Mouse (Mus musculus): Measurements from ENCODE around the gene Sri. TPM values are rescaled to one million over a fixed set of nuclear protein-coding genes. Genes with fewer than 3 reads are reported as not detected.
A peak's percentile ranks its signal among the peaks of the same experiment; 100 is the strongest.

The Sri gene
- polyA plus RNA-seq, 1 experiment from 2014 or later, result 327 TPM

DNA sequence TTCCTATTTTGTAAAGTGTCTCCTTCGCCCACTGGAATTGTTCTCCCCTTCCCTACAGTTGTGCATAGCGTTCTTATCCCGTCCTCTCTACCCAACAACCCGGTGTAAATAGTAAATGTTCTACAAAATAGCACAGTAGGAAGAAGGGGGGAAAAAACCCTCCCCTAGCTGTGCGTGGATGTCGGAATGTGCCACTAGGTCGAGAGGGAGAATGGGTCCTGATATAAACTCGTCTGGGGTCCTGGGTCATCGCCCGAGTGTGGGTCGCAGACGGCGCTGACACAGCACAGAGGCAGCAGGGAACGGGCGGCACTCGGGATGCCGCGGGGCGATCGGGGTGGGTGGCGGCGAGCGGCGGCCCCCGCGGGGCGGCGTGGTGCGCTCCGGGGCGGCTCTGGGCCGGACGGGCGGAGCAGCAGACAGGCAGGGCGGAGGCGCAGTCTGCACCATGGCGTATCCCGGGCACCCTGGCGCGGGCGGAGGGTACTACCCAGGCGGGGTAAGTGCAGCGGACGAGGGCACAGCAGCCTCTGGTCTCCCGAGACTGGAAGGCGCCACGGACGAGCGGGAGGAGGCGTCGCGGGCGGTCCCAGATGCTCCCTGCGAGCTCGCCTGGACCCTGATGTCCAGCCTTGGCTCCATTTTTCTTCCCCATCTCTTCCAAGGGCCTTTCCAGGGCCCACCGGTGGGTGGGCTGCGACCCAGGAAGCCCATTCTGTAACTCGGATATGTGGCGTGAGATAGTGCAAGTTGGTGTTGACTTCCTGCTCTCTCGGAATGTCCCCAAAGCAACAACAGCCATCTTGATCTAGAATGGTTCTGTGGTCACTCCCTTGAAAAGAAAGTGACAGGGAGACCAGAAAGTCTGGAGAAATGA lies 10.5 kb downstream of the Sri start:
- Histone ChIP-seq H3K4me3 (ENCODE audit: low read length) (peak overlapping the region; percentile 87), H3K9ac (ENCODE audit: low read depth, low read length) (peak overlapping the region; percentile 94), H3K4me2 (ENCODE audit: low read depth, low read length) (peak overlapping the region; percentile 76), H3K27me3 (replicated peaks; ENCODE audit: control insufficient read depth, insufficient read depth, low read length) (no peaks in the 10 kb centered on the region), H3K4me1 (ENCODE audit: control insufficient read depth, insufficient read depth, low read length) (peaks cover 9% of the 10 kb centered on the region), H3K27ac (ENCODE audit: low read length) (peak overlapping the region; percentile 90), H3K9me3 (ENCODE audit: control insufficient read depth, low read length) (no peaks in the 10 kb centered on the region), H3K36me3 (ENCODE audit: control insufficient read depth, insufficient read depth, low read length) (peaks cover 11% of the 10 kb centered on the region)
- ATAC-seq, result peak; percentile 98
- under 1% methylated on average over 60 of the region's 60 CpGs for WGBS

GRCm38 (mm10) chr5:8057018-8057323 lies 11.1 kb downstream of the Sri start:
- peaks cover 9% of the 10 kb centered on the region for H3K4me1 ChIP-seq (ENCODE audit: control insufficient read depth, insufficient read depth, low read length)
- no peaks in the 10 kb centered on the region for H3K27me3 ChIP-seq (replicated peaks; ENCODE audit: control insufficient read depth, insufficient read depth, low read length)
- H3K9ac ChIP-seq (ENCODE audit: low read depth, low read length), result peak overlapping the region; percentile 94
- H3K4me3 ChIP-seq (ENCODE audit: low read length), result peak overlapping the region; percentile 87
- ATAC-seq, result peak; percentile 27
- H3K4me2 ChIP-seq (ENCODE audit: low read depth, low read length), result peak overlapping the region; percentile 76
- H3K9me3 ChIP-seq (ENCODE audit: control insufficient read depth, low read length), result no peaks in the 10 kb centered on the region
- peak overlapping the region; percentile 90 for H3K27ac ChIP-seq (ENCODE audit: low read length)
- 32% methylated on average over 5 of the region's 5 CpGs for WGBS
- H3K36me3 ChIP-seq (ENCODE audit: control insufficient read depth, insufficient read depth, low read length), result peaks cover 13% of the 10 kb centered on the region

GRCm38 (mm10) chr5:8058056-8058455 lies 12.2 kb downstream of the Sri start:
- Histone ChIP-seq H3K9me3 (ENCODE audit: control insufficient read depth, low read length) (no peaks in the 10 kb centered on the region), H3K4me3 (ENCODE audit: low read length) (no peak overlapping the region), H3K36me3 (ENCODE audit: control insufficient read depth, insufficient read depth, low read length) (peaks cover 13% of the 10 kb centered on the region), H3K27ac (ENCODE audit: low read length) (no peak overlapping the region), H3K4me1 (ENCODE audit: control insufficient read depth, insufficient read depth, low read length) (peaks cover 9% of the 10 kb centered on the region), H3K9ac (ENCODE audit: low read depth, low read length) (no peak overlapping the region), H3K4me2 (ENCODE audit: low read depth, low read length) (no peak overlapping the region), H3K27me3 (replicated peaks; ENCODE audit: control insufficient read depth, insufficient read depth, low read length) (no peaks in the 10 kb centered on the region)
- whole genome bisulfite sequencing, result 72% methylated on average over 7 of the region's 7 CpGs
- no peak for ATAC-seq

- Histone ChIP-seq H3K4me3 (ENCODE audit: low read length) (no peak overlapping the region), H3K9ac (ENCODE audit: low read depth, low read length) (no peak overlapping the region), H3K27ac (ENCODE audit: low read length) (no peak overlapping the region), H3K4me1 (ENCODE audit: control insufficient read depth, insufficient read depth, low read length) (peaks cover 3% of the 10 kb centered on the region), H3K36me3 (ENCODE audit: control insufficient read depth, insufficient read depth, low read length) (peaks cover 29% of the 10 kb centered on the region), H3K27me3 (replicated peaks; ENCODE audit: control insufficient read depth, insufficient read depth, low read length) (no peaks in the 10 kb centered on the region), H3K4me2 (ENCODE audit: low read depth, low read length) (no peak overlapping the region), H3K9me3 (ENCODE audit: control insufficient read depth, low read length) (no peaks in the 10 kb centered on the region)
- 95% methylated on average over 2 of the region's 2 CpGs for WGBS
- ATAC-seq, result no peak
These were observed 16.6 kb downstream of the Sri start for GRCm38 (mm10) chr5:8062469-8062868.

- Histone ChIP-seq H3K4me2 (ENCODE audit: low read depth, low read length) (no peak overlapping the region), H3K4me3 (ENCODE audit: low read length) (no peak overlapping the region), H3K9ac (ENCODE audit: low read depth, low read length) (no peak overlapping the region), H3K9me3 (ENCODE audit: control insufficient read depth, low read length) (no peaks in the 10 kb centered on the region), H3K36me3 (ENCODE audit: control insufficient read depth, insufficient read depth, low read length) (peaks cover 29% of the 10 kb centered on the region), H3K27ac (ENCODE audit: low read length) (no peak overlapping the region), H3K4me1 (ENCODE audit: control insufficient read depth, insufficient read depth, low read length) (no peaks in the 10 kb centered on the region), H3K27me3 (replicated peaks; ENCODE audit: control insufficient read depth, insufficient read depth, low read length) (no peaks in the 10 kb centered on the region)
- WGBS, result 69% methylated on average over 6 of the region's 6 CpGs
- ATAC-seq, result peak; percentile 64
These were observed 17.3 kb downstream of the Sri start for GRCm38 (mm10) chr5:8063207-8063606.

- no peak for ATAC-seq
- Histone ChIP-seq H3K4me3 (ENCODE audit: low read length) (no peak overlapping the region), H3K36me3 (ENCODE audit: control insufficient read depth, insufficient read depth, low read length) (0 out of 2 replicates have a peak, but pooled peaks cover 2% of the 10 kb centered on the region), H3K27me3 (replicated peaks; ENCODE audit: control insufficient read depth, insufficient read depth, low read length) (no peaks in the 10 kb centered on the region), H3K27ac (ENCODE audit: low read length) (no peak overlapping the region), H3K9me3 (ENCODE audit: control insufficient read depth, low read length) (no peaks in the 10 kb centered on the region), H3K9ac (ENCODE audit: low read depth, low read length) (no peak overlapping the region), H3K4me1 (ENCODE audit: control insufficient read depth, insufficient read depth, low read length) (0 out of 2 replicates have a peak, but pooled peaks cover 3% of the 10 kb centered on the region), H3K4me2 (ENCODE audit: low read depth, low read length) (no peak overlapping the region)
- WGBS, result 90% methylated on average over 9 of the region's 9 CpGs
These were observed 27.5 kb downstream of the Sri start for GRCm38 (mm10) chr5:8073406-8073805.

- H3K27me3 ChIP-seq (replicated peaks; ENCODE audit: control insufficient read depth, insufficient read depth, low read length), result no peaks in the 10 kb centered on the region
- H3K4me1 ChIP-seq (ENCODE audit: control insufficient read depth, insufficient read depth, low read length), result 0 out of 2 replicates have a peak, but pooled peaks cover 3% of the 10 kb centered on the region
- no peak overlapping the region for H3K4me3 ChIP-seq (ENCODE audit: low read length)
- ATAC-seq, result no peak
- no peak overlapping the region for H3K27ac ChIP-seq (ENCODE audit: low read length)
- WGBS, result 90% methylated on average over 9 of the region's 9 CpGs
- 0 out of 2 replicates have a peak, but pooled peaks cover 2% of the 10 kb centered on the region for H3K36me3 ChIP-seq (ENCODE audit: control insufficient read depth, insufficient read depth, low read length)
- H3K9me3 ChIP-seq (ENCODE audit: control insufficient read depth, low read length), result no peaks in the 10 kb centered on the region
- no peak overlapping the region for H3K4me2 ChIP-seq (ENCODE audit: low read depth, low read length)
- H3K9ac ChIP-seq (ENCODE audit: low read depth, low read length), result no peak overlapping the region
These were observed 28.2 kb downstream of the Sri start for GRCm38 (mm10) chr5:8073901-8074561.

- no peaks in the 10 kb centered on the region for H3K9me3 ChIP-seq (ENCODE audit: control insufficient read depth, low read length)
- H3K9ac ChIP-seq (ENCODE audit: low read depth, low read length), result no peak overlapping the region
- WGBS, result 79% methylated on average over 8 of the region's 8 CpGs
- H3K4me3 ChIP-seq (ENCODE audit: low read length), result no peak overlapping the region
- H3K4me2 ChIP-seq (ENCODE audit: low read depth, low read length), result no peak overlapping the region
- ATAC-seq, result no peak
- no peak overlapping the region for H3K27ac ChIP-seq (ENCODE audit: low read length)
- 0 out of 2 replicates have a peak, but pooled peaks cover 3% of the 10 kb centered on the region for H3K4me1 ChIP-seq (ENCODE audit: control insufficient read depth, insufficient read depth, low read length)
- H3K27me3 ChIP-seq (replicated peaks; ENCODE audit: control insufficient read depth, insufficient read depth, low read length), result no peaks in the 10 kb centered on the region
- 0 out of 2 replicates have a peak, but pooled peaks cover 2% of the 10 kb centered on the region for H3K36me3 ChIP-seq (ENCODE audit: control insufficient read depth, insufficient read depth, low read length)
These were observed 31.6 kb downstream of the Sri start for GRCm38 (mm10) chr5:8077481-8077880.

DNA sequence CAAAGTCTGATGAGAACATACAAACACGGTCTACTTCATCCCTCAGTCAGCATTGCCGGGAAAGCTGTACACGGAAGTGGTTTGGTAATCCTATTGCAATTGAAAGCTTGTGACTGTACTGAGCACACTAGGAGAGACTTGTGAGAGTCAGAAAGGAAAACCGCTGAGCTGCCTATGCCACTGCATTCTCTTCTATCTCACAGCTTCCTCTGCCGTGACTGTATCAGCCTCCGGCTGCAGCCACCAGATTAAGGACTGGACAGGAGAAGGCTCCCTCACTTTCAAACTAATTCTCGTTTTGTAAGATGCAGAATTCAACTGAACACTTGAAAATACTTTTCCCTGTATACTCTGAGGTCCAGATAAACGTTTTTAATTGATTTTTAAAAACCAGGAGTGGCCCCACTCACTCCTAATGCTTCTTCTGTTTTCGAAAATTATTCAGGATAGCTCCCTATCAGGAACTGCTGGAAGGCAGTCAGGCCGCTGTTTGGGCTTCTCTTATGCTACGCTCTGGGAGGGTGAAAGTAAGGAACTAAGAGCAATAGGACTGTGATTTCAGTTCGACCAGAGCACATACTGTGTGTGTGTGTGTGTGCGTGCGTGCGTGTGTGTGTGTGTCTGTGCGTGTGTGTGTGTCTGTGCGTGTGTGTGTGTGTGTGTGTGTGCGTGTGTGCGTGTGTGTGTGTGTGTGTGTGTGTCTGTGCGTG lies 37.1 kb downstream of the Sri start:
- 73% methylated on average over 20 of the region's 20 CpGs for WGBS
- Histone ChIP-seq H3K36me3 (ENCODE audit: control insufficient read depth, insufficient read depth, low read length) (no peaks in the 10 kb centered on the region), H3K27ac (ENCODE audit: low read length) (no peak overlapping the region), H3K4me2 (ENCODE audit: low read depth, low read length) (no peak overlapping the region), H3K4me1 (ENCODE audit: control insufficient read depth, insufficient read depth, low read length) (no peaks in the 10 kb centered on the region), H3K9me3 (ENCODE audit: control insufficient read depth, low read length) (no peaks in the 10 kb centered on the region), H3K27me3 (replicated peaks; ENCODE audit: control insufficient read depth, insufficient read depth, low read length) (no peaks in the 10 kb centered on the region), H3K4me3 (ENCODE audit: low read length) (no peak overlapping the region), H3K9ac (ENCODE audit: low read depth, low read length) (no peak overlapping the region)
- no peak for ATAC-seq

All from intestine, embryonic 16.5 days (tissue).